9 mouse cellular contexts compared by ENCODE assay signal in genomic region chr14:22783211-22784161, GRCm38 (mm10).
DNase-seq lines count a peak whose midpoint lies in the region; ATAC-seq lines count a peak whose summit lies in the region.
"Had no signal": no experiment of that assay in that cellular context is flagged by ENCODE, and none has a peak within 500 bp of the region (broad histone marks: within the 10 kb centered on the region; RNA-seq: fewer than 3 reads in every experiment).

No protein-coding gene starts in this region.

- no peak for ATAC-seq in hindbrain, embryonic 14.5 days (ENCODE audit: low FRiP score)
- 0 out of 2 replicates have a peak, but pooled peaks have one; percentile 52 for ATAC-seq in limb, embryonic 15.5 days (ENCODE audit: insufficient number of reproducible peaks, low FRiP score, low TSS enrichment, low read depth)
- ATAC-seq in stomach, embryonic 15.5 days (ENCODE audit: insufficient read depth, low FRiP score, low read depth), result peak; percentile 74
- no peak for ATAC-seq in erythroblast, adult 5-6 weeks (replicated peaks; ENCODE audit: low FRiP score, poor library complexity, severe bottlenecking)

- H3K36me3 ChIP-seq in hindbrain, embryonic 14.5 days (replicated peaks; ENCODE audit: control insufficient read depth, insufficient read depth), result no peaks in the 10 kb centered on the region
- no peaks in the 10 kb centered on the region for H3K36me3 ChIP-seq in limb, embryonic 15.5 days
- no peaks in the 10 kb centered on the region for H3K36me3 ChIP-seq in stomach, embryonic 15.5 days

- 31% methylated on average over 15 of the region's 15 CpGs for WGBS in hindbrain, embryonic 14.5 days
- 19% methylated on average over 15 of the region's 15 CpGs for WGBS in limb, embryonic 15.5 days
- WGBS in stomach, embryonic 15.5 days, result 6% methylated on average over 15 of the region's 15 CpGs

- H3K4me1 ChIP-seq in hindbrain, embryonic 14.5 days (replicated peaks; ENCODE audit: control insufficient read depth, insufficient read depth, low read length), result peaks cover 10% of the 10 kb centered on the region
- H3K4me1 ChIP-seq in limb, embryonic 15.5 days, result peaks cover 13% of the 10 kb centered on the region; the same call in 1 of the 2 replicates
- peaks cover 6% of the 10 kb centered on the region for H3K4me1 ChIP-seq in stomach, embryonic 15.5 days

- no peak overlapping the region for H3K4me2 ChIP-seq in hindbrain, embryonic 14.5 days (replicated peaks)
- no peak overlapping the region for H3K4me2 ChIP-seq in limb, embryonic 15.5 days
- peak overlapping the region; percentile 40; the same call in 1 of the 2 replicates for H3K4me2 ChIP-seq in stomach, embryonic 15.5 days

- 0 out of 2 replicates have a peak overlapping the region, but pooled peaks have one; percentile 61 for H3K27ac ChIP-seq in hindbrain, embryonic 14.5 days
- peak overlapping the region; percentile 38; the same call in 1 of the 2 replicates for H3K27ac ChIP-seq in limb, embryonic 15.5 days
- peak overlapping the region; percentile 89 for H3K27ac ChIP-seq in stomach, embryonic 15.5 days
- H3K27ac ChIP-seq: liver, embryonic 14.5 days had no signal

- H3K27me3 ChIP-seq in hindbrain, embryonic 14.5 days (ENCODE audit: control insufficient read depth, insufficient read depth, low read length), result no peaks in the 10 kb centered on the region
- H3K27me3 ChIP-seq in limb, embryonic 15.5 days, result no peaks in the 10 kb centered on the region
- no peaks in the 10 kb centered on the region for H3K27me3 ChIP-seq in stomach, embryonic 15.5 days (replicated peaks)

- no peaks in the 10 kb centered on the region for H3K9me3 ChIP-seq in hindbrain, embryonic 14.5 days (ENCODE audit: control insufficient read depth, low read length)
- H3K9me3 ChIP-seq in limb, embryonic 15.5 days, result no peaks in the 10 kb centered on the region
- no peaks in the 10 kb centered on the region for H3K9me3 ChIP-seq in stomach, embryonic 15.5 days

- H3K9ac ChIP-seq in hindbrain, embryonic 14.5 days, result no peak overlapping the region
- H3K9ac ChIP-seq in limb, embryonic 15.5 days, result no peak overlapping the region
- no peak overlapping the region for H3K9ac ChIP-seq in stomach, embryonic 15.5 days
- H3K9ac ChIP-seq: liver, embryonic 14.5 days had no signal

- peak; percentile 20 to 23 for DNase-seq in urinary bladder, postnatal 36 days (ENCODE audit: low spot score in 2 of 2)
- DNase-seq in urinary bladder, postnatal 25 days (ENCODE audit: low spot score), result no peak
- DNase-seq in hindbrain, embryonic 14.5 days (ENCODE audit: low spot score), result peak; percentile 51
- DNase-seq in heart, adult 8-10 months (ENCODE audit: low spot score), result no peak
- no peak for DNase-seq in testis, postnatal 10 days (ENCODE audit: low spot score)

- H3K4me3 ChIP-seq in hindbrain, embryonic 14.5 days (replicated peaks; ENCODE audit: low read length), result no peak overlapping the region
- no peak overlapping the region for H3K4me3 ChIP-seq in limb, embryonic 15.5 days
- no peak overlapping the region for H3K4me3 ChIP-seq in stomach, embryonic 15.5 days (replicated peaks)

Comparison
In these comparisons a context has a peak if more than half of its experiments do, and no peak if none do; other contexts are left out.
1. DNase-seq: peak in urinary bladder, postnatal 36 days (2 of 2) and hindbrain, embryonic 14.5 days (single experiment); none in urinary bladder, postnatal 25 days (single experiment), heart, adult 8-10 months (single experiment) and testis, postnatal 10 days (single experiment).
2. ATAC-seq: peak in limb, embryonic 15.5 days (single experiment) and stomach, embryonic 15.5 days (single experiment); none in hindbrain, embryonic 14.5 days (single experiment) and erythroblast, adult 5-6 weeks (single experiment).
3. H3K27ac ChIP-seq: peak in every context shown above with its lines; median percentile 89 in stomach, embryonic 15.5 days; 61 in hindbrain, embryonic 14.5 days; 38 in limb, embryonic 15.5 days.